Comparison of ENCODE assay signal across 9 mouse cellular contexts in the genomic region with DNA sequence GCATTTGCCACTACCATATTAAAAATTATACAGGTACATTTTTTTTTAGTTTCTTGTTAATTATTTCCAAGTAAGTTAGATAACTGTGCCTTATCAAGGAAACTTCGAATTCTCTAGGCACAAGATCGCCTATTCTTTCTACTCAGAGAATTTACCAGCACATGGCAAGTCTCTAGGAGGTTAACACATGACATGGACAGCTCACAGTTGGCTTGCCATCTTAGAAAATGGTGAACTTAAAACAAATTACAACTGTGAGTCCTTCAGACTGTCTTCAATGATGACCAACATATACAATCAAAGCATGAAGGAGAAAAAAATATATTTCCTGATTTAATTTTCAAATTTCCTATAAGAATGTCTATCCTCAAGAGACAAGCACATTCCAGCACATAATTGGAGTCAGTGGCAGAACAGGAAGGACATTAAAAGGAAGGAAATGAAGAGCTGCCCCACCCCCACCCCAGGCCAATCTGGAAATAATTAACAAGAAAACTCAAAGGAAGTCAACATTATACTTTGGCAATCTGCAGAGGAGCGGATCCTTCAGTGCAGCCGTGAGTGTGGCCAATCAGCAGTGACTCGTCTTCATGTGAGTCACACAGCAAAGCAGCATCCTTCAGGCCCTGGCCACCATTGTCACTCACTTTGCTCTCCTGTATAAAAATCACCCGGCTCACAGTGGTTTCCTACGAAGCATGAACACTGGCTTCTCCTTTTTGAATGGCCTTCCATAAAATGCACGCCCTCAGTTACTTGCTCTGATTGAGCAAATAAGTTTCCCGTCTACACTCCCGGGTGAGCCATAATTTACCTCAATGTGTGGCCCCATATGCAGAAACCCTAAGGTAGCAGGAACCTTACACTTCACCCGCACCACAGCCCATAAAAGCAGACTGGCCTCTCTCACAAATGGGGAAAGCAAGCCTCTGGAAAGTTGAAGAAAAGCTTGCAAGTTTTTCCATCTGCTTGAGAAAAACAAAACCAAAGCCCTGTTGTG. TPM values are rescaled to one million over a fixed set of nuclear protein-coding genes. Genes with fewer than 3 reads are reported as not detected.
DNase-seq lines count a peak whose midpoint lies in the region; ATAC-seq and TF ChIP-seq lines count a peak whose summit lies in the region.
"Had no signal": no experiment of that assay in that cellular context is flagged by ENCODE, and none has a peak within 500 bp of the region (broad histone marks: within the 10 kb centered on the region; RNA-seq: fewer than 3 reads in every experiment).

No protein-coding gene starts in this region.

- no peak overlapping the region for H3K9ac ChIP-seq in intestine, embryonic 15.5 days
- H3K9ac ChIP-seq in liver, adult 2 months (ENCODE audit: low read depth, low read length), result no peak overlapping the region
- no peak overlapping the region for H3K9ac ChIP-seq in forebrain, embryonic 14.5 days (ENCODE audit: low read length)
- H3K9ac ChIP-seq: hindbrain, embryonic 13.5 days had no signal

- no peaks in the 10 kb centered on the region for H3K36me3 ChIP-seq in intestine, embryonic 15.5 days
- H3K36me3 ChIP-seq in liver, adult 2 months (ENCODE audit: control insufficient read depth, insufficient read depth, low read length), result no peaks in the 10 kb centered on the region; the same call in 1 of the 2 replicates
- H3K36me3 ChIP-seq in midbrain, embryonic 10.5 days, result no peaks in the 10 kb centered on the region
- no peaks in the 10 kb centered on the region for H3K36me3 ChIP-seq in forebrain, embryonic 14.5 days (ENCODE audit: control insufficient read depth, insufficient read depth, low read length)
- H3K36me3 ChIP-seq: hindbrain, embryonic 13.5 days had no signal

- no peak overlapping the region for H3K4me3 ChIP-seq in intestine, embryonic 15.5 days (replicated peaks)
- H3K4me3 ChIP-seq in liver, adult 2 months (ENCODE audit: insufficient read depth, low read depth, low read length), result no peak overlapping the region
- no peak overlapping the region for H3K4me3 ChIP-seq in midbrain, embryonic 10.5 days
- no peak overlapping the region for H3K4me3 ChIP-seq in forebrain, embryonic 14.5 days (ENCODE audit: low read depth, low read length)
- H3K4me3 ChIP-seq: hindbrain, embryonic 13.5 days had no signal

- in situ Hi-C loops in Patski (cut with MboI; ENCODE audit: low pct_unique_long_range_greater_than_20kb), result loop anchor here (10.0 kb wide), 2 partner anchors 214 to 324 kb away; no protein-coding TSS in a partner anchor

- 52% methylated on average over 11 of the region's 11 CpGs for WGBS in intestine, embryonic 15.5 days
- WGBS in liver, adult 2 months, result 46% methylated on average over 11 of the region's 11 CpGs
- 79% methylated on average over 11 of the region's 11 CpGs for WGBS in midbrain, embryonic 10.5 days
- 80% methylated on average over 11 of the region's 11 CpGs for WGBS in forebrain, embryonic 14.5 days

- no peak overlapping the region for H3K27ac ChIP-seq in intestine, embryonic 15.5 days
- no peak overlapping the region for H3K27ac ChIP-seq in liver, adult 2 months (replicated peaks; ENCODE audit: insufficient read depth, low read depth, low read length)
- H3K27ac ChIP-seq in midbrain, embryonic 10.5 days (replicated peaks), result no peak overlapping the region
- H3K27ac ChIP-seq in forebrain, embryonic 14.5 days (ENCODE audit: low read depth, low read length), result no peak overlapping the region
- H3K27ac ChIP-seq: hindbrain, embryonic 13.5 days had no signal

- H3K4me2 ChIP-seq in intestine, embryonic 15.5 days (replicated peaks), result no peak overlapping the region
- H3K4me2 ChIP-seq in forebrain, embryonic 14.5 days (ENCODE audit: low read length), result no peak overlapping the region
- H3K4me2 ChIP-seq: hindbrain, embryonic 13.5 days had no signal

- peak; percentile 23 for DNase-seq in adrenal gland, adult 2 months
- DNase-seq in adrenal gland, adult 18-20 months (ENCODE audit: low spot score in 2 of 2), result no peak
- DNase-seq in Patski (ENCODE audit: low read depth, low spot score), result no peak
- peak; percentile 19 for DNase-seq in liver, adult 2 months (ENCODE audit: extremely low read depth, low read depth, low spot score)
- no peak for DNase-seq in midbrain, embryonic 10.5 days (ENCODE audit: low spot score)
- DNase-seq in forebrain, embryonic 14.5 days (ENCODE audit: low spot score), result no peak
- no peak for DNase-seq in right cerebral cortex, adult 2 months (ENCODE audit: low spot score in 2 of 2)

- POLR2A ChIA-PET in Patski (lab: Charles Lee), result interaction anchor here (1.0 kb wide), 1 partner anchor 623 kb away, joined by 3 read pairs; no protein-coding TSS in a partner anchor

- ATAC-seq in Patski, result peak; percentile 75
- ATAC-seq in intestine, embryonic 15.5 days, result peak; percentile 80
- no peak for ATAC-seq in forebrain, embryonic 14.5 days

- CTCF ChIA-PET in Patski (lab: Charles Lee), result interaction anchor here (1.4 kb wide), 1 partner anchor 182 kb away, joined by 4 read pairs; no protein-coding TSS in a partner anchor

- no peaks in the 10 kb centered on the region for H3K27me3 ChIP-seq in Patski
- no peaks in the 10 kb centered on the region for H3K27me3 ChIP-seq in intestine, embryonic 15.5 days (replicated peaks)
- H3K27me3 ChIP-seq in liver, adult 2 months (ENCODE audit: control insufficient read depth, insufficient read depth, low read length), result no peaks in the 10 kb centered on the region
- no peaks in the 10 kb centered on the region for H3K27me3 ChIP-seq in midbrain, embryonic 10.5 days (ENCODE audit: low read depth, poor library complexity, severe bottlenecking)
- no peaks in the 10 kb centered on the region for H3K27me3 ChIP-seq in forebrain, embryonic 14.5 days (replicated peaks; ENCODE audit: control insufficient read depth, insufficient read depth, low read length)
- H3K27me3 ChIP-seq: hindbrain, embryonic 13.5 days had no signal

- no peaks in the 10 kb centered on the region for H3K79me2 ChIP-seq in liver, adult 2 months (ENCODE audit: control insufficient read depth, insufficient read depth, low read length)

- peaks cover 8% of the 10 kb centered on the region; the same call in 1 of the 2 replicates for H3K4me1 ChIP-seq in intestine, embryonic 15.5 days (replicated peaks)
- peaks cover 2% of the 10 kb centered on the region; the same call in 1 of the 2 replicates for H3K4me1 ChIP-seq in liver, adult 2 months (ENCODE audit: control insufficient read depth, insufficient read depth, low read length)
- H3K4me1 ChIP-seq in midbrain, embryonic 10.5 days, result peaks cover 3% of the 10 kb centered on the region; the same call in 1 of the 2 replicates
- H3K4me1 ChIP-seq in forebrain, embryonic 14.5 days (ENCODE audit: control insufficient read depth, insufficient read depth, low read length), result no peaks in the 10 kb centered on the region
- H3K4me1 ChIP-seq: hindbrain, embryonic 13.5 days had no signal

- no peak for TF ChIP-seq POLR2A in liver, adult 2 months (IDR thresholded peaks at IDR 0.05; ENCODE audit: extremely low read depth, insufficient read depth, low read length)

- no peaks in the 10 kb centered on the region for H3K9me3 ChIP-seq in intestine, embryonic 15.5 days
- H3K9me3 ChIP-seq in midbrain, embryonic 10.5 days (replicated peaks), result no peaks in the 10 kb centered on the region
- H3K9me3 ChIP-seq in forebrain, embryonic 14.5 days (replicated peaks; ENCODE audit: control insufficient read depth, low read length), result no peaks in the 10 kb centered on the region
- H3K9me3 ChIP-seq: hindbrain, embryonic 13.5 days had no signal

- no peak for TF ChIP-seq CTCF in Patski (IDR thresholded peaks at IDR 0.05)
- no peak for TF ChIP-seq CTCF in liver, adult 2 months (IDR thresholded peaks at IDR 0.05; ENCODE audit: low read depth, low read length)

RNA-seq across cellular contexts. Expression of gene Mnd1, which starts 26.4 kb away (rescaled TPM):
- total RNA-seq in adrenal gland, adult 2 months (2021), result 10 to 100 TPM in 1 of 2 experiments, 1 to 10 TPM in 1; 9.1 to 11.5 TPM
- polyA plus RNA-seq in adrenal gland, adult 2 months (2012; rRNA removed), result 0.20 TPM in 1 of 2 replicates, not detected in the other
- 10 to 100 TPM in 1 of 2 experiments, 1 to 10 TPM in 1; 9.8 to 10.2 TPM for total RNA-seq in adrenal gland, adult 18-20 months (2021)
- 20.1 TPM for polyA plus RNA-seq in Patski (2021)
- 10.6 and 12.0 TPM in 2 replicates for polyA plus RNA-seq in intestine, embryonic 15.5 days (2015; fragmentation: Nextera tagmentation; extraction: Ambion mirVana)
- 7.4 and 7.5 TPM in 2 replicates for total RNA-seq in liver, adult 2 months (2014; rRNA removed)
- 0.84 and 1.2 TPM in 2 replicates for polyA plus RNA-seq in liver, adult 2 months (2012; rRNA removed)
- 10.3 and 12.3 TPM in 2 replicates for polyA plus RNA-seq in midbrain, embryonic 10.5 days (2016; fragmentation: Nextera tagmentation; extraction: Ambion mirVana)
- polyA plus RNA-seq in forebrain, embryonic 14.5 days (2014; fragmentation: Nextera tagmentation; extraction: Ambion mirVana), result 2.8 and 3.6 TPM in 2 replicates

RNA-seq across cellular contexts. Expression of gene Gm6525, which starts 44.7 kb away (rescaled TPM):
- under 1 TPM in 1 of 2 experiments, not detected in 1; 0.84 TPM for total RNA-seq in adrenal gland, adult 2 months (2021)
- not detected in 2 replicates for polyA plus RNA-seq in adrenal gland, adult 2 months (2012; rRNA removed)
- total RNA-seq in adrenal gland, adult 18-20 months (2021), result under 1 TPM in 1 of 2 experiments, not detected in 1; 0.30 TPM
- polyA plus RNA-seq in Patski (2021), result 0.47 TPM
- polyA plus RNA-seq in intestine, embryonic 15.5 days (2015; fragmentation: Nextera tagmentation; extraction: Ambion mirVana), result 1.2 TPM in 2 replicates
- total RNA-seq in liver, adult 2 months (2014; rRNA removed), result 0.27 TPM in 1 of 2 replicates, not detected in the other
- polyA plus RNA-seq in liver, adult 2 months (2012; rRNA removed), result not detected in 2 replicates
- 1.8 and 2.8 TPM in 2 replicates for polyA plus RNA-seq in midbrain, embryonic 10.5 days (2016; fragmentation: Nextera tagmentation; extraction: Ambion mirVana)
- 0.87 and 0.97 TPM in 2 replicates for polyA plus RNA-seq in forebrain, embryonic 14.5 days (2014; fragmentation: Nextera tagmentation; extraction: Ambion mirVana)

Comparison
In these comparisons a context has a peak if more than half of its experiments do, and no peak if none do; other contexts are left out.
1. DNase-seq: peak in adrenal gland, adult 2 months (single experiment) and liver, adult 2 months (single experiment); none in adrenal gland, adult 18-20 months (0 of 2), Patski (single experiment), midbrain, embryonic 10.5 days (single experiment), forebrain, embryonic 14.5 days (single experiment) and right cerebral cortex, adult 2 months (0 of 2).